Mouse (Mus musculus) neural tube, embryonic 12.5 days (tissue): ENCODE results near the gene Fzd2. TPM values are rescaled to one million over a fixed set of nuclear protein-coding genes. Genes with fewer than 3 reads are reported as not detected.
A peak's percentile ranks its signal among the peaks of the same experiment; 100 is the strongest.
"Not testable (repeated sequence)": the region's sequence is repeated elsewhere in the genome, so short reads cannot be mapped to it uniquely, and the experiment has no call there.

ENCODE experiments used
- ATAC-seq: fragments of 200-750 bp; cut with Nextera tagmentation; 2 replicates; pipeline ENCODE4 v1.8.0; 2017; ENCODE audit warnings: low read depth, mild to moderate bottlenecking, moderate TSS enrichment, moderate library complexity; ENCODE audit not compliant: low FRiP score
- H3K27ac ChIP-seq: fragments of 300-500 bp; sonication (generic); 2 replicates; pipeline ENCODE4 v1.5.1; 2016
- H3K27me3 ChIP-seq: fragments of 300-500 bp; sonication (generic); replicated peaks from 2 replicates; pipeline ENCODE4 v1.6.1; 2016; ENCODE audit warnings: mild to moderate bottlenecking
- H3K36me3 ChIP-seq: fragments of 300-500 bp; sonication (generic); 2 replicates; pipeline ENCODE4 v1.6.1; 2016; ENCODE audit warnings: mild to moderate bottlenecking
- H3K4me1 ChIP-seq: fragments of 300-500 bp; sonication (generic); 2 replicates; pipeline ENCODE4 v1.6.1; 2016
- H3K4me2 ChIP-seq: fragments of 300-500 bp; sonication (generic); replicated peaks from 2 replicates; pipeline ENCODE4 v1.6.1; 2016; ENCODE audit warnings: mild to moderate bottlenecking
- H3K4me3 ChIP-seq: fragments of 300-500 bp; sonication (generic); 2 replicates; pipeline ENCODE4 v1.5.1; 2016
- H3K9ac ChIP-seq: fragments of 300-500 bp; sonication (generic); 2 replicates; pipeline ENCODE4 v1.6.1; 2016; ENCODE audit warnings: mild to moderate bottlenecking
- H3K9me3 ChIP-seq: fragments of 300-500 bp; sonication (generic); 2 replicates; pipeline ENCODE4 v1.6.1; 2016; ENCODE audit warnings: mild to moderate bottlenecking
- WGBS: fragments of 180-500 bp; shearing (Covaris S2); methylation state at CpG from one replicate; pipeline ENCODE4 v1.1.7; 2016; 5-methylcytosine and 5-hydroxymethylcytosine counted together
- polyA plus RNA-seq: library from polyadenylated mRNA; unstranded; fragments of >200 nt; fragmentation: Nextera tagmentation; extraction: Ambion mirVana; gene quantifications from 2 replicates; pipeline ENCODE4 v1.2.1, GENCODE M21; 2016

Fzd2 gene
- polyA plus RNA-seq = 38.2 and 44.0 TPM in 2 replicates

DNA sequence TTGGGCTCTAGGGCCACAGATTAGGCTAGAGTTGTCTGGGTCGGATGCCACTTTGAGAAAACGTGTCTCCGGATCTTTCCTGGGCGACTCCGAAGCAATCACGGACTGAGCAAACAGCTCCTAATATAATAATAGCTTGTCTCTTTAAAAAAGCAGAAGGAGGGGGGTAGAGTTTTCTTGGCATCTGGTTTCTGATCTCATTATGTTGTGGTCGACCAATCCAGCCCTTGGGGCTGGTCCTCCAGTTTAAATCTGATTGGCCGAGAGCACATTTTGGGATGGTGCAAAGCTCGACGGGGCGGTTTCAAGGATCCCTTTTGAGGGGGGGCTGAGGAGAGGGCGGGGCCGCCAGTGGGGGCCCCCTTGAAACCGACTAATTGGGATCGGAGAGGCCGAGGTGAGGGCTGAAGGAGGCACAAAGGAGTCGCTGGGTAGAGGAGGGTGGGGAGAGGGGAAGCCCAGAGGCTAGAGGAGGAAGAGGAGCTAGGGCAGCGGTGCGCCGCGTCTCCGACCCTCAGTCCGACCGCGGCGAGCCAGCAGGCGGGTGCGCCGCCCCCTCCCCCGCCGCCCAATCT is at the start of gene Fzd2:
Gene Fzd2, plus strand, starts transcription at position 387 of the 575 bp plus-strand sequence.
- no peaks in the 10 kb centered on the region for H3K36me3 ChIP-seq
- peak within 1 kb of the TSS; percentile 88 for H3K4me2 ChIP-seq
- no peaks in the 10 kb centered on the region for H3K9me3 ChIP-seq
- peak within 1 kb of the TSS; percentile 90 for H3K4me3 ChIP-seq
- peak; percentile 92 for ATAC-seq
- H3K4me1 ChIP-seq = peaks cover 31% of the 10 kb centered on the region
- peak within 1 kb of the TSS; percentile 97 for H3K9ac ChIP-seq
- H3K27me3 ChIP-seq = no peaks in the 10 kb centered on the region
- WGBS = under 1% methylated on average over 31 of the region's 31 CpGs
- H3K27ac ChIP-seq = peak within 1 kb of the TSS; percentile 96

GRCm38 (mm10) chr11:102555400-102556030 is 48.7 kb upstream of the Fzd2 start:
- H3K4me3 ChIP-seq = peak overlapping the region; percentile 96
- peaks cover 17% of the 10 kb centered on the region for H3K4me1 ChIP-seq
- H3K27ac ChIP-seq = peak overlapping the region; percentile 92
- no peaks in the 10 kb centered on the region for H3K27me3 ChIP-seq
- no peaks in the 10 kb centered on the region for H3K9me3 ChIP-seq
- under 1% methylated on average over 39 of the region's 39 CpGs for WGBS
- no peaks in the 10 kb centered on the region for H3K36me3 ChIP-seq
- peak overlapping the region; percentile 65 for H3K4me2 ChIP-seq
- peak overlapping the region; percentile 98 for H3K9ac ChIP-seq
- ATAC-seq = peak; percentile 62

GRCm38 (mm10) chr11:102556031-102556715 is 48.0 kb upstream of the Fzd2 start, which contains the start of gene Gpatch8:
TSS of gene Gpatch8 (minus strand) at chr11:102556392.
- WGBS = under 1% methylated on average over 49 of the region's 55 CpGs

DNA sequence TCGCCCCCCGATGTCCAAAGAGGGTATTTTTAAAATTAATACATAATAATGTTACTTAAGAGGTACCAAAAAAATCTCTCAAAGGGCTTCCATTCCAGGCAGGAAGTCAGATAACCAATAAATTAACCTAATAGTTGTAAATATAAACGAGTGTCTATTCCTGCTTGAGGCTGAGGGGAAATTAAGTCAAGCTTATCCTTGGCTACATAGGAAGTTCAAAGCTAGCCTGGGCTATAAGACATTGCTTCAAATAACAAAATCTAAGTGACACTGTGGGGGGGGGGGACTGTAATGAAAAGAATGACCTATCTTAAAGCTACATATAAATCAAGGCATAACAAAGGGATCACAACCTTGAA is 47.5 kb upstream of the Fzd2 start:
- H3K4me3 ChIP-seq = peak overlapping the region; percentile 96; the same call in 1 of the 2 replicates
- H3K4me2 ChIP-seq = peak overlapping the region; percentile 65
- H3K36me3 ChIP-seq = no peaks in the 10 kb centered on the region
- no peaks in the 10 kb centered on the region for H3K27me3 ChIP-seq
- 20% methylated on average over 3 of the region's 3 CpGs for WGBS
- peak; percentile 23; the same call in 1 of the 2 replicates for ATAC-seq
- no peak overlapping the region for H3K9ac ChIP-seq
- H3K4me1 ChIP-seq = peaks cover 17% of the 10 kb centered on the region
- no peak overlapping the region for H3K27ac ChIP-seq
- no peaks in the 10 kb centered on the region for H3K9me3 ChIP-seq

More at GRCm38 (mm10) chr11:102556031-102556715, 48.0 kb upstream of the Fzd2 start, which contains the start of gene Gpatch8:
- no peaks in the 10 kb centered on the region for H3K9me3 ChIP-seq
- peak; percentile 96 for ATAC-seq
- peaks cover 17% of the 10 kb centered on the region for H3K4me1 ChIP-seq
- H3K36me3 ChIP-seq = no peaks in the 10 kb centered on the region
- no peaks in the 10 kb centered on the region for H3K27me3 ChIP-seq
- H3K4me3 ChIP-seq = peak within 1 kb of the TSS; percentile 96
- peak within 1 kb of the TSS; percentile 92 for H3K27ac ChIP-seq
- peak within 1 kb of the TSS; percentile 98 for H3K9ac ChIP-seq
- peak within 1 kb of the TSS; percentile 65 for H3K4me2 ChIP-seq

DNA sequence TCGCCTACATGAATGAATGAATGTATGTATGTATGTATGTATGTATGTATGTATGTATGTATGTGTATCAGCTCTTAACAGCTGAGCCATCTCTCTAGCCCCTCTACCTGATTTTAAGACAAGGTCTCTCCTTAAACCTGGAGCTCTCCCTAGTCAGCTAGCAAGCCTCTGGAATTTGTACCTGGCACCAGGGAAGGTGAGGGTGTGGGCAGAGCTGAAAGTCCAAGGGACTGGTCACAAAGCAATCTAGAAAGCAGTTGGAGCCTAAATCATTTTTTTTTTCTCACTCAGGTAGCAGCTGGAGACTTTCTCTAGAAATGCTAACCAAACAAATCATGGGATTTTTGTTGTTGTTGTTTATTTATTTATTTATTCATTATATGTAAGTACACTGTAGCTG is 46.8 kb upstream of the Fzd2 start:
- H3K27ac ChIP-seq = no peak overlapping the region
- no peak for ATAC-seq
- 89% methylated on average over 1 of the region's 1 CpGs for WGBS
- H3K9me3 ChIP-seq = no peaks in the 10 kb centered on the region
- H3K27me3 ChIP-seq = no peaks in the 10 kb centered on the region
- no peak overlapping the region for H3K9ac ChIP-seq
- no peak overlapping the region for H3K4me2 ChIP-seq
- H3K4me1 ChIP-seq = peaks cover 12% of the 10 kb centered on the region
- H3K36me3 ChIP-seq = no peaks in the 10 kb centered on the region
- H3K4me3 ChIP-seq = no peak overlapping the region

- 95% methylated on average over 5 of the region's 5 CpGs for WGBS
- Histone ChIP-seq H3K36me3 (no peaks in the 10 kb centered on the region), H3K27ac (no peak overlapping the region), H3K4me2 (no peak overlapping the region), H3K4me3 (no peak overlapping the region), H3K4me1 (peaks cover 10% of the 10 kb centered on the region), H3K9me3 (no peaks in the 10 kb centered on the region), H3K9ac (no peak overlapping the region), H3K27me3 (no peaks in the 10 kb centered on the region)
- ATAC-seq = no peak
Measured at GRCm38 (mm10) chr11:102558704-102559103, 45.5 kb upstream of the Fzd2 start.

DNA sequence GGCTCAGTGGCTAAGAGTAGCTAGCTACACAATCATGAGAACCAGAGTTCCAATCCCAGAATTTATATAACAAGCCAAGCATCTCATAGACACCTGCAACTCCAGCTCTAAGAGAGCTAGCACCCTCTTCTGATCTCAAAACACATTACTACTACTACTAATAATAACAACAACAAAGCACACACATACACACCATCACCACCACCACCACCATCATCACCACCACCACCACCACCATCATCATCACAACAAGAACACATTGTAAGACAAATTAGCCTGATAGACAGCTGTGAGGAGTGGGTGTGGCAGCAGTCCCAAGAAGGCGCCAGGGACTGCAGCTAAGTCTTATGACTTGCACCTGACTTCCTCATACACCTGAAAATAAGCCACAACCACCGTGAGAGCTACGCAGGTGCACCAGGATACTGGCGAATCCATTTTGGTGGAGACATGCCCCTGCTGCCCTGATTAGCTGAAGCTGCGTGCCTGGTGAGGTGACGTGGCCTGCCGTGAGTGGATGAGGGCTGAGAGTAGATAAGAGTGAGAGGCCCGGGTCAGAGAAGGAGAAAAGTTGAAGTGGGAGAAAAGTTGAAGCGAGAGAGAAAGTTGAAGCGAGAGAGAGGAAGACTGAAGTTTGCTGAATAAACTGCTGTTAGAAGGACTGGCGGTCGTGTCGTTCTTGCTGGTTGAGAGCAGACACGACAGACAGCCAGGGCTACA is 39.1 kb upstream of the Fzd2 start:
- H3K4me1 ChIP-seq, H3K9ac ChIP-seq, H3K27me3 ChIP-seq, H3K4me2 ChIP-seq, H3K36me3 ChIP-seq, H3K27ac ChIP-seq, H3K4me3 ChIP-seq, H3K9me3 ChIP-seq, ATAC-seq: not testable (repeated sequence)
- WGBS = 85% methylated on average over 14 of the region's 14 CpGs

DNA sequence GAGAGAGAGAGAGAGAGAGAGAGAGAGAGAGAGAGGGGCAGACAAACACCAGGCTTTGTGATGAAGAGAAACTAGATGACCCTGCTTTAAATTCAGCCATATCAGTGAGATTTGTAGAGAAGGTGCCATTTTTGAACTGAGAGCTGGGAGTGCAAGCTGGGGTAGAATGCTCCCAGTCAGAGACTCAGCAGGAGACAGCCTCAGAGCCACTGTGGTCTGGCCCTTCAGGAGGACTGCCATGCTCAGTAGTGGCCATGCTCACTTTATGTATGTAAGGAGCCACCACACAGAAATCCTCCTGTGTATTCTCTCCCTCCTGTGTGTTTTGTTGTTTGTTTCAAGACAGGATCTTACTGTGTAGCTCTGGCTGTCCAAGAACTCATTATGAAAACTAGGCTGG is 38.5 kb upstream of the Fzd2 start:
- Histone ChIP-seq H3K4me2 (no peak overlapping the region), H3K27ac (no peak overlapping the region), H3K9me3 (no peaks in the 10 kb centered on the region), H3K4me1 (no peaks in the 10 kb centered on the region), H3K4me3 (no peak overlapping the region), H3K36me3 (no peaks in the 10 kb centered on the region), H3K27me3 (no peaks in the 10 kb centered on the region), H3K9ac (no peak overlapping the region)
- ATAC-seq = no peak

GRCm38 (mm10) chr11:102566290-102566689 is 37.9 kb upstream of the Fzd2 start:
- Histone ChIP-seq H3K36me3 (no peaks in the 10 kb centered on the region), H3K4me2 (no peak overlapping the region), H3K27me3 (no peaks in the 10 kb centered on the region), H3K9ac (no peak overlapping the region), H3K4me3 (no peak overlapping the region), H3K4me1 (no peaks in the 10 kb centered on the region), H3K27ac (no peak overlapping the region), H3K9me3 (no peaks in the 10 kb centered on the region)
- 93% methylated on average over 1 of the region's 1 CpGs for WGBS
- ATAC-seq = no peak

GRCm38 (mm10) chr11:102567157-102567556 is 37.0 kb upstream of the Fzd2 start:
- WGBS = 89% methylated on average over 6 of the region's 6 CpGs
- no peak overlapping the region for H3K4me2 ChIP-seq
- H3K27ac ChIP-seq = no peak overlapping the region
- ATAC-seq = no peak
- no peak overlapping the region for H3K9ac ChIP-seq
- H3K9me3 ChIP-seq = no peaks in the 10 kb centered on the region
- no peaks in the 10 kb centered on the region for H3K4me1 ChIP-seq
- no peak overlapping the region for H3K4me3 ChIP-seq
- H3K36me3 ChIP-seq = no peaks in the 10 kb centered on the region
- no peaks in the 10 kb centered on the region for H3K27me3 ChIP-seq

GRCm38 (mm10) chr11:102567723-102568122 is 36.5 kb upstream of the Fzd2 start:
- Histone ChIP-seq H3K4me2 (no peak overlapping the region), H3K9me3 (no peaks in the 10 kb centered on the region), H3K9ac (no peak overlapping the region), H3K27ac (no peak overlapping the region), H3K27me3 (no peaks in the 10 kb centered on the region), H3K36me3 (no peaks in the 10 kb centered on the region), H3K4me3 (no peak overlapping the region), H3K4me1 (no peaks in the 10 kb centered on the region)
- no peak for ATAC-seq
- 96% methylated on average over 15 of the region's 15 CpGs for WGBS

GRCm38 (mm10) chr11:102568191-102568590 is 36.0 kb upstream of the Fzd2 start:
- Histone ChIP-seq H3K27ac (no peak overlapping the region), H3K4me2 (no peak overlapping the region), H3K4me1 (peaks cover under 1% of the 10 kb centered on the region; the same call in 1 of the 2 replicates), H3K27me3 (no peaks in the 10 kb centered on the region), H3K9me3 (no peaks in the 10 kb centered on the region), H3K36me3 (no peaks in the 10 kb centered on the region), H3K4me3 (no peak overlapping the region), H3K9ac (no peak overlapping the region)
- no peak for ATAC-seq
- 79% methylated on average over 12 of the region's 12 CpGs for WGBS
